Mouse (Mus musculus): ENCODE measurements around the gene Hk3.

DNA sequence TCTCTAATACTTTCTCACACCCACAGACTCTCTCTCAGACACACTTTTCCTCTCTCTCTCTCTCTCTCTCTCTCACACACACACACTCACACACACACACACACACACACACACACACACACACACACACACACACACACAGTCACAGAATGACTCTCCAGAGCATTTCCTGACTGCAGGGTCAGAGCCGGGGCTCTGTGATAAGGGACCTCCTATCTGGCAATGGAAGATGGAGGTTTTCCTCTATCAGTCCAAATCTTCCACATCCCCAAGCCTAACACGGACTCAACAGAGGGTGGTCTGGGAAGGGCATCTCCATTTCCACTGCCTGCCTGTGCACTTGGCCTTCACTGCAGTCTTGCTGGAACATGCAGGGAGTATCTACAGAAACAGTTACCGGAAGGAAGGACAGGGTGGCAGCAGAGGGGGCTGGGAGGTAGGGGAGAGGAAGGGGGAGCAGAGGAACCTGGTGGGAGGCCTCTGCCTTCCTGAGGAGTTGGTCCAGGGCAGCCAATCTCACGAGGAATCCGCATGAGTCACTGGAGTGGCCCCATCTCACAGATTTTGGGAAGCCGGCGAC lies 32.9 kb downstream of the Hk3 start:
- TF ChIP-seq EP300 (IDR thresholded peaks at IDR 0.05; ENCODE audit: insufficient read depth, low read depth, low read length): no peak
- no peak for TF ChIP-seq CTCF (IDR thresholded peaks at IDR 0.05; ENCODE audit: low read depth, low read length)
- no peak for TF ChIP-seq POLR2A (IDR thresholded peaks at IDR 0.05; ENCODE audit: insufficient read depth, low read length)
